Mouse (Mus musculus): ENCODE data around the gene Eml3. TPM values are rescaled to one million over a fixed set of nuclear protein-coding genes. Genes with fewer than 3 reads are reported as not detected.

The Eml3 gene
- polyA plus RNA-seq, 1 experiment, result 72.3 TPM

- TF ChIP-seq CTCF (IDR thresholded peaks at IDR 0.05; ENCODE audit: extremely low read depth, insufficient read depth, insufficient read length, insufficient replicate concordance) (no peak), POLR2A (IDR thresholded peaks at IDR 0.05; ENCODE audit: low read depth, low read length) (no peak)
- no peaks in the 10 kb centered on the region for H3K27me3 ChIP-seq (ENCODE audit: control insufficient read depth, insufficient read depth, low read length)
- 44% methylated on average over 3 of the region's 3 CpGs for WGBS
- DNase-seq (ENCODE audit: low read depth in 1 of 2, low spot score in 2 of 2), result no peak
- H3K4me1 ChIP-seq (ENCODE audit: control insufficient read depth, insufficient read depth, insufficient read length), result peaks cover 7% of the 10 kb centered on the region
- H3K36me3 ChIP-seq (ENCODE audit: control insufficient read depth, insufficient read depth, low read length), result peaks cover 29% of the 10 kb centered on the region
- H3K4me3 ChIP-seq (ENCODE audit: extremely low read depth, insufficient read depth, insufficient read length), result no peak overlapping the region
- peak overlapping the region; percentile 53 for H3K27ac ChIP-seq (ENCODE audit: insufficient read depth, low read length)
These were observed 10.4 kb upstream of the Eml3 start for GRCm38 (mm10) chr19:8919000-8919399.

GRCm38 (mm10) chr19:8919684-8920072, 9.7 kb upstream of the Eml3 start:
- H3K4me3 ChIP-seq (ENCODE audit: extremely low read depth, insufficient read depth, insufficient read length), result no peak overlapping the region
- WGBS, result 61% methylated on average over 6 of the region's 6 CpGs
- peaks cover 22% of the 10 kb centered on the region for H3K36me3 ChIP-seq (ENCODE audit: control insufficient read depth, insufficient read depth, low read length)
- peaks cover 7% of the 10 kb centered on the region for H3K4me1 ChIP-seq (ENCODE audit: control insufficient read depth, insufficient read depth, insufficient read length)
- no peak for DNase-seq (ENCODE audit: low read depth in 1 of 2, low spot score in 2 of 2)
- H3K27ac ChIP-seq (ENCODE audit: insufficient read depth, low read length), result peak overlapping the region; percentile 76
- TF ChIP-seq POLR2A (IDR thresholded peaks at IDR 0.05; ENCODE audit: low read depth, low read length) (no peak), CTCF (IDR thresholded peaks at IDR 0.05; ENCODE audit: extremely low read depth, insufficient read depth, insufficient read length, insufficient replicate concordance) (no peak)
- no peaks in the 10 kb centered on the region for H3K27me3 ChIP-seq (ENCODE audit: control insufficient read depth, insufficient read depth, low read length)

- DNase-seq (ENCODE audit: low read depth in 1 of 2, low spot score in 2 of 2), result peak in 1 of 2 experiments; percentile 83
- peak within 1 kb of the TSS; percentile 87 for H3K4me3 ChIP-seq (ENCODE audit: extremely low read depth, insufficient read depth, insufficient read length)
- H3K4me1 ChIP-seq (ENCODE audit: control insufficient read depth, insufficient read depth, insufficient read length), result peaks cover 7% of the 10 kb centered on the region
- H3K27ac ChIP-seq (ENCODE audit: insufficient read depth, low read length), result peak within 1 kb of the TSS; percentile 76
- TF ChIP-seq POLR2A (IDR thresholded peaks at IDR 0.05; ENCODE audit: low read depth, low read length) (peak; percentile 61), CTCF (IDR thresholded peaks at IDR 0.05; ENCODE audit: extremely low read depth, insufficient read depth, insufficient read length, insufficient replicate concordance) (no peak)
- no peaks in the 10 kb centered on the region for H3K27me3 ChIP-seq (ENCODE audit: control insufficient read depth, insufficient read depth, low read length)
- H3K36me3 ChIP-seq (ENCODE audit: control insufficient read depth, insufficient read depth, low read length), result peaks cover 17% of the 10 kb centered on the region
- WGBS, result 1% methylated on average over 50 of the region's 50 CpGs
These were observed 9.1 kb upstream of the Eml3 start, which contains the start of gene B3gat3 for GRCm38 (mm10) chr19:8920073-8920736. TSS of gene B3gat3 (plus strand) at chr19:8920374.

GRCm38 (mm10) chr19:8920836-8921291, 8.5 kb upstream of the Eml3 start:
- Histone ChIP-seq H3K27me3 (ENCODE audit: control insufficient read depth, insufficient read depth, low read length) (no peaks in the 10 kb centered on the region), H3K4me1 (ENCODE audit: control insufficient read depth, insufficient read depth, insufficient read length) (peaks cover 7% of the 10 kb centered on the region), H3K36me3 (ENCODE audit: control insufficient read depth, insufficient read depth, low read length) (peaks cover 13% of the 10 kb centered on the region), H3K27ac (ENCODE audit: insufficient read depth, low read length) (peak overlapping the region; percentile 76), H3K4me3 (ENCODE audit: extremely low read depth, insufficient read depth, insufficient read length) (peak overlapping the region; percentile 87)
- no peak for TF ChIP-seq POLR2A (IDR thresholded peaks at IDR 0.05; ENCODE audit: low read depth, low read length)
- no peak for TF ChIP-seq CTCF (IDR thresholded peaks at IDR 0.05; ENCODE audit: extremely low read depth, insufficient read depth, insufficient read length, insufficient replicate concordance)
- under 1% methylated on average over 6 of the region's 6 CpGs for WGBS
- DNase-seq (ENCODE audit: low read depth in 1 of 2, low spot score in 2 of 2), result no peak

- Histone ChIP-seq H3K27me3 (ENCODE audit: control insufficient read depth, insufficient read depth, low read length) (no peaks in the 10 kb centered on the region), H3K4me3 (ENCODE audit: extremely low read depth, insufficient read depth, insufficient read length) (no peak overlapping the region), H3K36me3 (ENCODE audit: control insufficient read depth, insufficient read depth, low read length) (peaks cover 10% of the 10 kb centered on the region), H3K27ac (ENCODE audit: insufficient read depth, low read length) (no peak overlapping the region), H3K4me1 (ENCODE audit: control insufficient read depth, insufficient read depth, insufficient read length) (peaks cover 10% of the 10 kb centered on the region)
- 72% methylated on average over 9 of the region's 9 CpGs for WGBS
- DNase-seq (ENCODE audit: low read depth in 1 of 2, low spot score in 2 of 2), result no peak
- TF ChIP-seq CTCF (IDR thresholded peaks at IDR 0.05; ENCODE audit: extremely low read depth, insufficient read depth, insufficient read length, insufficient replicate concordance), result no peak
- TF ChIP-seq POLR2A (IDR thresholded peaks at IDR 0.05; ENCODE audit: low read depth, low read length), result no peak
These were observed 7.6 kb upstream of the Eml3 start for GRCm38 (mm10) chr19:8921741-8922140.

- 35% methylated on average over 2 of the region's 2 CpGs for WGBS
- Histone ChIP-seq H3K4me3 (ENCODE audit: extremely low read depth, insufficient read depth, insufficient read length) (no peak overlapping the region), H3K4me1 (ENCODE audit: control insufficient read depth, insufficient read depth, insufficient read length) (peaks cover 19% of the 10 kb centered on the region), H3K36me3 (ENCODE audit: control insufficient read depth, insufficient read depth, low read length) (peaks cover 18% of the 10 kb centered on the region), H3K27me3 (ENCODE audit: control insufficient read depth, insufficient read depth, low read length) (no peaks in the 10 kb centered on the region), H3K27ac (ENCODE audit: insufficient read depth, low read length) (peak overlapping the region; percentile 72)
- TF ChIP-seq POLR2A (IDR thresholded peaks at IDR 0.05; ENCODE audit: low read depth, low read length), result no peak
- TF ChIP-seq CTCF (IDR thresholded peaks at IDR 0.05; ENCODE audit: extremely low read depth, insufficient read depth, insufficient read length, insufficient replicate concordance), result no peak
- peak in 1 of 2 experiments; percentile 50 for DNase-seq (ENCODE audit: low read depth in 1 of 2, low spot score in 2 of 2)
These were observed 2.6 kb upstream of the Eml3 start for GRCm38 (mm10) chr19:8926766-8927165.

- Histone ChIP-seq H3K4me3 (ENCODE audit: extremely low read depth, insufficient read depth, insufficient read length) (no peak overlapping the region), H3K27ac (ENCODE audit: insufficient read depth, low read length) (peak overlapping the region; percentile 89), H3K4me1 (ENCODE audit: control insufficient read depth, insufficient read depth, insufficient read length) (peaks cover 17% of the 10 kb centered on the region), H3K27me3 (ENCODE audit: control insufficient read depth, insufficient read depth, low read length) (no peaks in the 10 kb centered on the region), H3K36me3 (ENCODE audit: control insufficient read depth, insufficient read depth, low read length) (peaks cover 15% of the 10 kb centered on the region)
- no peak for DNase-seq (ENCODE audit: low read depth in 1 of 2, low spot score in 2 of 2)
- TF ChIP-seq CTCF (IDR thresholded peaks at IDR 0.05; ENCODE audit: extremely low read depth, insufficient read depth, insufficient read length, insufficient replicate concordance) (no peak), POLR2A (IDR thresholded peaks at IDR 0.05; ENCODE audit: low read depth, low read length) (no peak)
- 91% methylated on average over 12 of the region's 12 CpGs for WGBS
These were observed 1.3 kb upstream of the Eml3 start for GRCm38 (mm10) chr19:8927891-8928525.

Measured in spleen, adult 2 months (tissue).